Mouse (Mus musculus) heart, postnatal 0 days (tissue): Measurements from ENCODE around the gene Slc43a2.

Experiments used
- CTCF ChIP-seq: IDR thresholded peaks from 2 replicates; pipeline ENCODE4 v1.5.1; 2016; ENCODE audit warnings: antibody characterized with exemption, control low read depth, low read depth
- EP300 ChIP-seq: IDR thresholded peaks from 2 replicates; pipeline ENCODE4 v1.6.1; 2016; ENCODE audit warnings: antibody characterized with exemption, low read depth

GRCm38 (mm10) chr11:75568962-75569361, 37.5 kb downstream of the Slc43a2 start:
- TF ChIP-seq CTCF = no peak
- TF ChIP-seq EP300 = no peak
